Mouse (Mus musculus): ENCODE results near the gene Wbp2nl. TPM values are rescaled to one million over a fixed set of nuclear protein-coding genes. Genes with fewer than 3 reads are reported as not detected.

Wbp2nl gene
- polyA plus RNA-seq, 1 experiment from 2014 or later: 0.13 TPM

GRCm38 (mm10) chr15:82325382-82325781 lies 26.6 kb downstream of the Wbp2nl start:
- Histone ChIP-seq H3K36me3 (peaks cover 7% of the 10 kb centered on the region; the same call in 1 of the 2 replicates), H3K27ac (no peak overlapping the region), H3K4me3 (replicated peaks) (no peak overlapping the region), H3K9me3 (no peaks in the 10 kb centered on the region), H3K27me3 (replicated peaks) (no peaks in the 10 kb centered on the region), H3K9ac (no peak overlapping the region), H3K4me1 (replicated peaks) (0 out of 2 replicates have a peak, but pooled peaks cover 3% of the 10 kb centered on the region), H3K4me2 (replicated peaks) (no peak overlapping the region)
- ATAC-seq: no peak
- 69% methylated on average over 2 of the region's 2 CpGs for WGBS

DNA sequence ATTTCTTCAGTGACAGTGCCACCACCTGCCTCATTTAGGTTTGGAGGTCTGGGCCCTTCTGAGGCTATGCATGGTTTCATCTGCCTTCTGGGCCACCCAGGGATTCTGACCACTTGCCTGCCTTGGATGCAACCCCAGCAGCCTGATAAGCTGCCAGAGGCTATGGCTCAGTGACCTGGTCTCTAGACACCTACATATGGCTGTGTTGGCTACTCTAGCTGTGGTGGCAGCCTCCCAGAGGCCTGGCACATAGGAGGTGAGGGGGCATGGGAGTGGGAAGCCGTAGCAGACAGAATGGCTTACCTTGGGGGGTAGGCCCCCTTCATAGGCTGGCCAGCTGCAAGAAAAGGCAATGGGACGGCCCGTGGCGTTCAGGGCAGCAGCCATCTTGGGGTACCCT lies 36.4 kb downstream of the Wbp2nl start:
- ATAC-seq: no peak
- Histone ChIP-seq H3K36me3 (peaks cover 20% of the 10 kb centered on the region), H3K27ac (no peak overlapping the region), H3K27me3 (replicated peaks) (no peaks in the 10 kb centered on the region), H3K4me2 (replicated peaks) (no peak overlapping the region), H3K4me1 (replicated peaks) (peaks cover 15% of the 10 kb centered on the region), H3K9me3 (no peaks in the 10 kb centered on the region), H3K9ac (no peak overlapping the region), H3K4me3 (replicated peaks) (no peak overlapping the region)
- 94% methylated on average over 4 of the region's 4 CpGs for WGBS

- H3K27ac ChIP-seq: no peak overlapping the region
- H3K36me3 ChIP-seq: peaks cover 18% of the 10 kb centered on the region
- 0 out of 2 replicates have a peak overlapping the region, but pooled peaks have one; percentile 4 for H3K4me2 ChIP-seq (replicated peaks)
- peaks cover 28% of the 10 kb centered on the region for H3K4me1 ChIP-seq (replicated peaks)
- 84% methylated on average over 12 of the region's 12 CpGs for WGBS
- H3K4me3 ChIP-seq (replicated peaks): no peak overlapping the region
- no peak for ATAC-seq
- H3K9me3 ChIP-seq: no peaks in the 10 kb centered on the region
- H3K9ac ChIP-seq: no peak overlapping the region; the same call in 1 of the 2 replicates
- H3K27me3 ChIP-seq (replicated peaks): no peaks in the 10 kb centered on the region
Observed at GRCm38 (mm10) chr15:82336629-82337028, 37.9 kb downstream of the Wbp2nl start.

DNA sequence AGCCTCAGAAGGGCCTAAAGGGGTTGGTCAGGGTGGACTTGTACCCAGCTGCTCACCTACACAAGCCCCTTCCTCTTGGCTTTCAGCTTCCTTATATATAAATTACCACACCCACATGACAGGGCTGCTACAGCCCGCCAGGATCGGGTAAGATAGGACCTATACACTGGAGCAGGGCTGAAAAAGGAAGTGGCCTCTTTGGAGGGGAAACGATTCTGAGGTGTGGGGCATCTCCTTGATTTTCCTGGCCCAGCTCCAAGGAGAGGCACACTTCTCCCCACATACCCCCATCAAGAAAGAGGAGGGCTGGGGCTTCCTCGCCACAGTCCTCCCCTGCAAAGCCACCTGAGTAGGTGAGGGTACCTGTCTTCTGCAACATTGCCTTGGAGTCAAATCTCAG lies 39.1 kb downstream of the Wbp2nl start:
- H3K27me3 ChIP-seq (replicated peaks): no peaks in the 10 kb centered on the region
- peaks cover 35% of the 10 kb centered on the region for H3K4me1 ChIP-seq (replicated peaks)
- ATAC-seq: no peak
- no peaks in the 10 kb centered on the region for H3K9me3 ChIP-seq
- peak overlapping the region; percentile 70 for H3K9ac ChIP-seq
- H3K4me2 ChIP-seq (replicated peaks): peak overlapping the region; percentile 73
- WGBS: 7% methylated on average over 4 of the region's 4 CpGs
- peak overlapping the region; percentile 75 for H3K27ac ChIP-seq
- H3K4me3 ChIP-seq (replicated peaks): peak overlapping the region; percentile 58
- H3K36me3 ChIP-seq: peaks cover 18% of the 10 kb centered on the region

GRCm38 (mm10) chr15:82338593-82339112 lies 39.9 kb downstream of the Wbp2nl start, which contains the start of the genes Naga, Pheta2 and Smdt1:
TSS of gene Naga (minus strand) at chr15:82338925.
TSS of gene Pheta2 (plus strand) at chr15:82338942.
TSS of gene Smdt1 (plus strand) at chr15:82338959.
- WGBS: under 1% methylated on average over 41 of the region's 41 CpGs
- H3K4me1 ChIP-seq (replicated peaks): peaks cover 37% of the 10 kb centered on the region
- peak; percentile 90 for ATAC-seq
- H3K36me3 ChIP-seq: peaks cover 18% of the 10 kb centered on the region
- no peaks in the 10 kb centered on the region for H3K27me3 ChIP-seq (replicated peaks)
- H3K4me2 ChIP-seq (replicated peaks): peak within 1 kb of the TSS; percentile 73
- H3K9me3 ChIP-seq: no peaks in the 10 kb centered on the region
- peak within 1 kb of the TSS; percentile 75 for H3K27ac ChIP-seq
- peak within 1 kb of the TSS; percentile 70 for H3K9ac ChIP-seq
- peak within 1 kb of the TSS; percentile 58 for H3K4me3 ChIP-seq (replicated peaks)

DNA sequence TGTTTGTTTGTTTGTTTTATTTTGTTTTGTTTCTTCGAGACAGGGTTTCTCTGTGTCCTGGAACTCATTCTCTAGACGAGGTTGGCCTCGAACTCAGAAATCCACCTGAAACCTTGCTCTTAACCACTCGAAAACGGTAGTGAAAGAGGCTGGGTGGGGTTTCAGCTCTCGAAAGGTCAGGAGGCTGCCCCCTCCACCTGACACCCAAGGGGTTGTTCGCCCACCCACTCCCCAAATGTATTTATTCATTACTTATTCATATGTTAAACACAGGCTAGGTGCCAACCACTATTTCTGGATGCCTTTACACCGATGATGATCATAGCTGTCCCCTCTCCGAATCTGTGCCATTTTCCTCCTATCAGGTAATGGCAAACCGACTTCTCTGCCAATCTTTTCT lies 40.4 kb downstream of the Wbp2nl start:
- 58% methylated on average over 10 of the region's 10 CpGs for WGBS
- peak overlapping the region; percentile 75 for H3K27ac ChIP-seq

GRCm38 (mm10) chr15:82339634-82340254 lies 41.0 kb downstream of the Wbp2nl start:
- no peak for ATAC-seq
- Histone ChIP-seq H3K4me3 (replicated peaks) (no peak overlapping the region), H3K4me2 (replicated peaks) (no peak overlapping the region; the same call in 1 of the 2 replicates), H3K9ac (no peak overlapping the region), H3K27me3 (replicated peaks) (no peaks in the 10 kb centered on the region), H3K4me1 (replicated peaks) (peaks cover 40% of the 10 kb centered on the region), H3K9me3 (no peaks in the 10 kb centered on the region), H3K27ac (peak overlapping the region; percentile 90; the same call in 1 of the 2 replicates), H3K36me3 (peaks cover 10% of the 10 kb centered on the region)
- 59% methylated on average over 8 of the region's 8 CpGs for WGBS

More for the DNA sequence above, 40.4 kb downstream of the Wbp2nl start:
- H3K4me1 ChIP-seq (replicated peaks): peaks cover 40% of the 10 kb centered on the region
- ATAC-seq: no peak
- H3K4me2 ChIP-seq (replicated peaks): peak overlapping the region; percentile 73
- peaks cover 16% of the 10 kb centered on the region for H3K36me3 ChIP-seq
- peak overlapping the region; percentile 70 for H3K9ac ChIP-seq
- peak overlapping the region; percentile 58 for H3K4me3 ChIP-seq (replicated peaks)
- H3K27me3 ChIP-seq (replicated peaks): no peaks in the 10 kb centered on the region
- no peaks in the 10 kb centered on the region for H3K9me3 ChIP-seq

GRCm38 (mm10) chr15:82340414-82341035 lies 41.8 kb downstream of the Wbp2nl start:
- peak overlapping the region; percentile 87 for H3K4me2 ChIP-seq (replicated peaks)
- H3K27me3 ChIP-seq (replicated peaks): no peaks in the 10 kb centered on the region
- H3K36me3 ChIP-seq: 0 out of 2 replicates have a peak, but pooled peaks cover 5% of the 10 kb centered on the region
- H3K4me1 ChIP-seq (replicated peaks): peaks cover 40% of the 10 kb centered on the region
- no peak for ATAC-seq
- peak overlapping the region; percentile 81 for H3K9ac ChIP-seq
- no peaks in the 10 kb centered on the region for H3K9me3 ChIP-seq
- WGBS: 32% methylated on average over 21 of the region's 21 CpGs
- peak overlapping the region; percentile 59 for H3K4me3 ChIP-seq (replicated peaks)
- peak overlapping the region; percentile 90 for H3K27ac ChIP-seq

DNA sequence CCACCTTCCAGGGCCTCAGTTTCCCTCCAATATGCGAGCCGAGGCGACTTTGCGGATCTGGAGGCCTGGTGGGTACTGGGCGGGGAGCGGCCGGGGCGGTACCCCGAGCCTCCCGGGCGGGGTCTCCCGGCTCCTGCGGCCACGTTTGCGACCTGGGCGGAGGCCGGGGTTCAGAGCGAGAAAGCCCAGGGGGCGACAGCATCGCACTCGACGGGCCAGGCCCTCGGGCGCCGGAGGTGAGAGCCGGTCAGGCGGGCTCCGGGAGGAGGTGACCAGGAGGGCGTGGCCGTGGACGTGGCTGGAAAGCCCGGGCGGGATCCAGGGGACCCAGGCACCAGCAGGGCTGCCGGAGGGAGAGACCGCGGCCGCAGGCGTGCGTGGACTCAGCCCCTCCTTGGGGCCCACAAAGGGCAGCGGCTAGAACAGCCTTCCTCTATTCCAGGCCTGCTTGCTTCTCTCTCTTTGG lies 42.3 kb downstream of the Wbp2nl start:
- H3K36me3 ChIP-seq: 0 out of 2 replicates have a peak, but pooled peaks cover 2% of the 10 kb centered on the region
- H3K9me3 ChIP-seq: no peaks in the 10 kb centered on the region
- no peaks in the 10 kb centered on the region for H3K27me3 ChIP-seq (replicated peaks)
- ATAC-seq: peak; percentile 7; the same call in 1 of the 2 replicates
- H3K27ac ChIP-seq: peak overlapping the region; percentile 90
- H3K9ac ChIP-seq: peak overlapping the region; percentile 81
- H3K4me3 ChIP-seq (replicated peaks): peak overlapping the region; percentile 59
- peak overlapping the region; percentile 87 for H3K4me2 ChIP-seq (replicated peaks)
- H3K4me1 ChIP-seq (replicated peaks): peaks cover 40% of the 10 kb centered on the region
- WGBS: 2% methylated on average over 40 of the region's 40 CpGs

DNA sequence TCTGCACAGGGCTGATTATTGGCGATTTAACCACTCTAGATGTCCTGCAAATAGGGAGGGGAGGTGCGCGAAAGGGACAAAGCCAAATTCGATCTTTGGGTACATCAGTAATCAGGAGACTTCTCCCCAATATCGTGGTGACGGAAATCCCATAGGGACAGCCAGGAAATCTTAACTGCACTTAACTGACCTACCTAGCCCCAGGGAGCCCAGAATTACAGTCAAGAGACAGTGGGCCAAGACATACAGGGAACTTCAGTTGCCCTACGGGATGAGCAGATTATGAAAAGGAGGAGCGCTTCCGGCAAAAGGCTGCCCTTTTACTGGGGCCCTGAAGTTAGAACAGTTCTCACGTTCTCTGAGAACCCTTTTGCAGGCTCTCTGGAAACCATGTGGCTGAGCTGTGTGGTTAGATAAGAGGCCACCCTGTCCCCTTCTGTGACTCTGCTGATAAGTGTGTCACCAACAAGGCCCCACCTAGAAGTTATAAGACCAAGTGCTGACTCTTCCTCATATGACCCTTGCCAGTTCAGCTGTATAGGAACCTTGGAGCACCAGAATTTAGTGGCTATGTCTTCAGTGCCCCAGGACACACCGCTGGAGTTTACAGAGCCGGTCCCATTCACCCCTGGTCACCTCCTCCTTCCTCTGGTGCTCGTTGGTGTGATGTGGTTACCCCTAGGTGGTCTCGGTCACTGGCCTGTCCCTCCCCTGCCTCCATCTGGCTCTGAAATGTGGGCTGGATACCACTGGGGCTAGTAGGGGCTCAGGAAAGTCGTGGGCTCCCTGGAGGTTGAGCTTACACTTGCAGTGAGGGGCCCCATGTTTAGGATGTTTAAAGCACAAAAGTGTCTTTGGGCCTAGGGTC lies 43.2 kb downstream of the Wbp2nl start:
- Histone ChIP-seq H3K4me2 (replicated peaks) (peak overlapping the region; percentile 87), H3K4me3 (replicated peaks) (peak overlapping the region; percentile 59), H3K9ac (peak overlapping the region; percentile 81), H3K36me3 (no peaks in the 10 kb centered on the region), H3K9me3 (no peaks in the 10 kb centered on the region), H3K27ac (peak overlapping the region; percentile 90), H3K4me1 (replicated peaks) (peaks cover 40% of the 10 kb centered on the region), H3K27me3 (replicated peaks) (no peaks in the 10 kb centered on the region)
- no peak; the same call in 1 of the 2 replicates for ATAC-seq
- 47% methylated on average over 15 of the region's 15 CpGs for WGBS

DNA sequence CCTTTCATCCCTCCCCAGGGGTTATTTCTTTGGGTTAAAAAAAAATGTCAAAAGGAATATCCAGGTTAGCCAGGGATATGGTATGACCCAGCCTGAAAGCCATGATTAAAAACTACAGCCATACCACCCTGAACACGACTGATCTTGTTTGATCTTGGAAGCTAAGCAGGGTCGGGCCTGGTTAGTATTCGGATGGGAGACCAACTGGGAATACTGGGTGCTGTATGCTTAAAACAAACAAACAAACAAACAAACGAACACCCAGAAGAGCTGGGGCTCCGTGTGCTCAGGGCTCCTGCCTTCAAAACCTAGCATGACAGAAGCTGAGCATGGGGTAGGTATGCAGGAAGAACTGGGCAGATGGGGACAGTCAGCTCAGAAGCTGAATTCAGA lies 43.8 kb downstream of the Wbp2nl start:
- H3K4me2 ChIP-seq (replicated peaks): peak overlapping the region; percentile 87
- H3K27ac ChIP-seq: 0 out of 2 replicates have a peak overlapping the region, but pooled peaks have one; percentile 90
- H3K9me3 ChIP-seq: no peaks in the 10 kb centered on the region
- no peaks in the 10 kb centered on the region for H3K36me3 ChIP-seq
- H3K4me1 ChIP-seq (replicated peaks): peaks cover 43% of the 10 kb centered on the region
- H3K4me3 ChIP-seq (replicated peaks): no peak overlapping the region
- 74% methylated on average over 5 of the region's 5 CpGs for WGBS
- H3K9ac ChIP-seq: no peak overlapping the region; the same call in 1 of the 2 replicates
- H3K27me3 ChIP-seq (replicated peaks): no peaks in the 10 kb centered on the region
- ATAC-seq: no peak
